Mouse (Mus musculus) adrenal gland, postnatal 0 days (tissue): ENCODE measurements around the gene Rd3. TPM values are rescaled to one million over a fixed set of nuclear protein-coding genes. Genes with fewer than 3 reads are reported as not detected.

ENCODE experiments used
- microRNA-seq: library from miRNA; unstranded; fragments of <30 nt; microRNA quantifications from one replicate; pipeline ENCODE4, GENCODE M21; 2016; ENCODE audit warnings: borderline replicate concordance; ENCODE audit not compliant: insufficient number of aligned reads
- polyA plus RNA-seq: library from polyadenylated mRNA; unstranded; fragments of >200 nt; fragmentation: Nextera tagmentation; extraction: Ambion mirVana; gene quantifications from 2 replicates; pipeline ENCODE4 v1.2.1, GENCODE M21; 2015

Gene Rd3
- 0.58 and 0.79 TPM in 2 replicates for polyA plus RNA-seq

GRCm38 (mm10) chr1:191977187-191977586 lies at the start of gene Rd3:
TSS of gene Rd3 (plus strand) at chr1:191977370.

Small RNA genes within 50 kb of the gene (microRNA-seq; reads per million reads assigned to microRNA genes)
- gene Mir3473c = not detected

Other genes starting within 250 kb of the Rd3 start
- 7.8 and 11.5 TPM in 2 replicates for gene Nek2, start 155.9 kb upstream of the Rd3 start, polyA plus RNA-seq
- 3.7 and 5.7 TPM in 2 replicates for gene Slc30a1, start 70.6 kb upstream of the Rd3 start, polyA plus RNA-seq
- gene Traf5, start 115.2 kb downstream of the Rd3 start, polyA plus RNA-seq = 6.5 and 6.8 TPM in 2 replicates
- 23.0 and 23.8 TPM in 2 replicates for gene Rcor3, start 160.7 kb downstream of the Rd3 start, polyA plus RNA-seq
- gene Kcnh1, start 213.4 kb downstream of the Rd3 start, polyA plus RNA-seq = 0.32 and 1.3 TPM in 2 replicates